Mouse (Mus musculus) embryonic facial prominence, embryonic 10.5 days (tissue): ENCODE measurements around the gene Paqr5. TPM values are rescaled to one million over a fixed set of nuclear protein-coding genes. Genes with fewer than 3 reads are reported as not detected.

Experiments
- DNase-seq: peaks from one replicate; pipeline ENCODE4 v3.0.0-alpha.2; 2017; ENCODE audit warnings: low spot score
- H3K27ac ChIP-seq: fragments of 300-500 bp; sonication (generic); replicated peaks from 2 replicates; pipeline ENCODE4 v1.5.1; 2016; ENCODE audit warnings: mild to moderate bottlenecking
- H3K27me3 ChIP-seq: fragments of 300-500 bp; sonication (generic); replicated peaks from 2 replicates; pipeline ENCODE4 v1.6.1; 2016; ENCODE audit warnings: low read depth, mild to moderate bottlenecking; ENCODE audit not compliant: poor library complexity, severe bottlenecking
- H3K36me3 ChIP-seq: fragments of 300-500 bp; sonication (generic); replicated peaks from 2 replicates; pipeline ENCODE4 v1.6.1; 2016; ENCODE audit warnings: mild to moderate bottlenecking, moderate library complexity
- H3K4me1 ChIP-seq: fragments of 300-500 bp; sonication (generic); 2 replicates; pipeline ENCODE4 v1.6.1; 2016
- H3K4me3 ChIP-seq: fragments of 300-500 bp; sonication (generic); 2 replicates; pipeline ENCODE4 v1.5.1; 2016; ENCODE audit warnings: mild to moderate bottlenecking, moderate library complexity
- H3K9me3 ChIP-seq: fragments of 300-500 bp; sonication (generic); 2 replicates; pipeline ENCODE4 v1.6.1; 2016; ENCODE audit warnings: mild to moderate bottlenecking
- whole genome bisulfite sequencing: fragments of 180-500 bp; shearing (Covaris S2); methylation state at CpG from one replicate; pipeline ENCODE4 v1.1.7; 2016; 5-methylcytosine and 5-hydroxymethylcytosine counted together
- polyA plus RNA-seq: library from polyadenylated mRNA; unstranded; fragments of >200 nt; fragmentation: Nextera tagmentation; extraction: Ambion mirVana; gene quantifications from 2 replicates; pipeline ENCODE4 v1.2.1, GENCODE M21; 2016

The Paqr5 gene
- polyA plus RNA-seq, 1 experiment from 2014 or later: 1.2 TPM

- Histone ChIP-seq H3K9me3 (no peaks in the 10 kb centered on the region), H3K27ac (no peak overlapping the region), H3K36me3 (peaks cover 47% of the 10 kb centered on the region), H3K27me3 (no peaks in the 10 kb centered on the region), H3K4me1 (peaks cover 30% of the 10 kb centered on the region), H3K4me3 (no peak overlapping the region)
- 51% methylated on average over 6 of the region's 6 CpGs for WGBS
- no peak for DNase-seq
These were observed 115.1 kb downstream of the Paqr5 start for GRCm38 (mm10) chr9:61911300-61912128.

- Histone ChIP-seq H3K4me1 (peaks cover 33% of the 10 kb centered on the region), H3K9me3 (no peaks in the 10 kb centered on the region), H3K27ac (no peak overlapping the region), H3K36me3 (peaks cover 42% of the 10 kb centered on the region), H3K27me3 (no peaks in the 10 kb centered on the region), H3K4me3 (no peak overlapping the region)
- WGBS: 44% methylated on average over 20 of the region's 20 CpGs
- DNase-seq: peak; percentile 65
These were observed 116.0 kb downstream of the Paqr5 start for GRCm38 (mm10) chr9:61910526-61911256.

GRCm38 (mm10) chr9:61909633-61910032 is 117.0 kb downstream of the Paqr5 start:
- no peak for DNase-seq
- no peaks in the 10 kb centered on the region for H3K9me3 ChIP-seq
- H3K4me1 ChIP-seq: peaks cover 33% of the 10 kb centered on the region
- 89% methylated on average over 1 of the region's 1 CpGs for WGBS
- no peak overlapping the region for H3K4me3 ChIP-seq
- no peak overlapping the region for H3K27ac ChIP-seq
- no peaks in the 10 kb centered on the region for H3K27me3 ChIP-seq
- H3K36me3 ChIP-seq: peaks cover 42% of the 10 kb centered on the region

- Histone ChIP-seq H3K9me3 (no peaks in the 10 kb centered on the region), H3K4me1 (peaks cover 40% of the 10 kb centered on the region), H3K27me3 (no peaks in the 10 kb centered on the region), H3K27ac (no peak overlapping the region), H3K4me3 (no peak overlapping the region), H3K36me3 (peaks cover 42% of the 10 kb centered on the region)
- WGBS: 90% methylated on average over 11 of the region's 11 CpGs
- no peak for DNase-seq
These were observed 117.7 kb downstream of the Paqr5 start for GRCm38 (mm10) chr9:61908832-61909407.

GRCm38 (mm10) chr9:61908341-61908740 is 118.3 kb downstream of the Paqr5 start:
- 88% methylated on average over 3 of the region's 3 CpGs for WGBS
- Histone ChIP-seq H3K27ac (no peak overlapping the region), H3K9me3 (no peaks in the 10 kb centered on the region), H3K27me3 (no peaks in the 10 kb centered on the region), H3K36me3 (peaks cover 38% of the 10 kb centered on the region), H3K4me3 (no peak overlapping the region), H3K4me1 (peaks cover 42% of the 10 kb centered on the region)
- no peak for DNase-seq

- 94% methylated on average over 4 of the region's 4 CpGs for WGBS
- H3K27me3 ChIP-seq: peaks cover 3% of the 10 kb centered on the region; the same call in 1 of the 2 replicates
- no peak overlapping the region for H3K27ac ChIP-seq
- DNase-seq: no peak
- no peak overlapping the region for H3K4me3 ChIP-seq
- H3K9me3 ChIP-seq: no peaks in the 10 kb centered on the region
- H3K36me3 ChIP-seq: peaks cover 32% of the 10 kb centered on the region
- peaks cover 41% of the 10 kb centered on the region for H3K4me1 ChIP-seq
These were observed 118.9 kb downstream of the Paqr5 start for GRCm38 (mm10) chr9:61907621-61908295.

GRCm38 (mm10) chr9:61906912-61907311 is 119.7 kb downstream of the Paqr5 start:
- WGBS: 66% methylated on average over 10 of the region's 10 CpGs

GRCm38 (mm10) chr9:61905576-61905975 is 121.1 kb downstream of the Paqr5 start:
- Histone ChIP-seq H3K27ac (no peak overlapping the region), H3K27me3 (peaks cover 20% of the 10 kb centered on the region), H3K4me3 (no peak overlapping the region), H3K9me3 (no peaks in the 10 kb centered on the region), H3K4me1 (peaks cover 48% of the 10 kb centered on the region), H3K36me3 (peaks cover 10% of the 10 kb centered on the region)
- no peak for DNase-seq
- whole genome bisulfite sequencing: 60% methylated on average over 5 of the region's 5 CpGs

More at GRCm38 (mm10) chr9:61906912-61907311, 119.7 kb downstream of the Paqr5 start:
- no peak overlapping the region for H3K27ac ChIP-seq
- H3K4me1 ChIP-seq: peaks cover 41% of the 10 kb centered on the region
- H3K27me3 ChIP-seq: peaks cover 11% of the 10 kb centered on the region
- no peaks in the 10 kb centered on the region for H3K9me3 ChIP-seq
- H3K36me3 ChIP-seq: peaks cover 24% of the 10 kb centered on the region
- H3K4me3 ChIP-seq: no peak overlapping the region
- peak; percentile 57 for DNase-seq

GRCm38 (mm10) chr9:61904201-61904600 is 122.5 kb downstream of the Paqr5 start:
- WGBS: 42% methylated on average over 7 of the region's 7 CpGs
- peaks cover 24% of the 10 kb centered on the region for H3K27me3 ChIP-seq
- H3K4me1 ChIP-seq: peaks cover 51% of the 10 kb centered on the region
- no peak for DNase-seq
- 0 out of 2 replicates have a peak overlapping the region, but pooled peaks have one; percentile 25 for H3K27ac ChIP-seq
- no peaks in the 10 kb centered on the region for H3K9me3 ChIP-seq
- H3K4me3 ChIP-seq: no peak overlapping the region
- H3K36me3 ChIP-seq: peaks cover 2% of the 10 kb centered on the region; the same call in 1 of the 2 replicates

Other genes starting within 250 kb of the Paqr5 start
- gene Rplp1, start 112.3 kb downstream of the Paqr5 start, polyA plus RNA-seq: 1,152 and 1,189 TPM in 2 replicates
- 112 and 118 TPM in 2 replicates for gene Kif23, start 80.1 kb downstream of the Paqr5 start, polyA plus RNA-seq
- 26.6 and 26.8 TPM in 2 replicates for gene Glce, start 95.8 kb upstream of the Paqr5 start, polyA plus RNA-seq